Mouse (Mus musculus): ENCODE results near the gene Vmn1r177.
"Not testable (repeated sequence)": the region's sequence is repeated elsewhere in the genome, so short reads cannot be mapped to it uniquely, and the experiment has no call there.

Vmn1r177 gene

DNA sequence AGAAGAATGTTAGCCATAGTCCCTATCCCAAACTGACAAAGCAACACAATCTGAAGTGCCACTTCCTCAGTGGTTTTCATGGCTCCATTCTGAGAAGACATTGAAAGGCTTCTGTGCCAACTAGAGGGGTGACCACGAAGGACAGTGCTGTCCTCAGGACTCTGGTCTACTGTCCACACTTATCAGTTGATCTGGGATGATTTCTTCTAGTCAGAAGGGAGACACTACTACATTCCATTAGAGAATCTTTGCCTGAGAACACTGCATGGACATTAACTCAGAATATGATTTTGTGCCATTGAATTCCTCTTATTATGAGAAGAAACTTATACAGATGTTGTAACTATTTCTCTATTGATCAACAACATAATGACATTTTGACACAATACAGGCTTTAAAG is at the start of gene Vmn1r177:
Vmn1r177 (minus strand) TSS at position 101 of the 400 bp plus-strand sequence.
- DNase-seq = not testable (repeated sequence)

- no peak for DNase-seq
Measured at GRCm38 (mm10) chr7:23891709-23892108, 25.5 kb upstream of the Vmn1r177 start, which contains the start of gene Vmn1r178. Gene Vmn1r178 (plus strand): TSS chr7:23892009.

GRCm38 (mm10) chr7:23876918-23877317 is 10.7 kb upstream of the Vmn1r177 start:
- not testable (repeated sequence) for DNase-seq

- not testable (repeated sequence) for DNase-seq
Measured at GRCm38 (mm10) chr7:23837272-23837671, 29.0 kb downstream of the Vmn1r177 start, which contains the start of gene Vmn1r176. Gene Vmn1r176 (minus strand): TSS chr7:23837372.
